ENCODE assay signal across 8 mouse cellular contexts in the genomic region with DNA sequence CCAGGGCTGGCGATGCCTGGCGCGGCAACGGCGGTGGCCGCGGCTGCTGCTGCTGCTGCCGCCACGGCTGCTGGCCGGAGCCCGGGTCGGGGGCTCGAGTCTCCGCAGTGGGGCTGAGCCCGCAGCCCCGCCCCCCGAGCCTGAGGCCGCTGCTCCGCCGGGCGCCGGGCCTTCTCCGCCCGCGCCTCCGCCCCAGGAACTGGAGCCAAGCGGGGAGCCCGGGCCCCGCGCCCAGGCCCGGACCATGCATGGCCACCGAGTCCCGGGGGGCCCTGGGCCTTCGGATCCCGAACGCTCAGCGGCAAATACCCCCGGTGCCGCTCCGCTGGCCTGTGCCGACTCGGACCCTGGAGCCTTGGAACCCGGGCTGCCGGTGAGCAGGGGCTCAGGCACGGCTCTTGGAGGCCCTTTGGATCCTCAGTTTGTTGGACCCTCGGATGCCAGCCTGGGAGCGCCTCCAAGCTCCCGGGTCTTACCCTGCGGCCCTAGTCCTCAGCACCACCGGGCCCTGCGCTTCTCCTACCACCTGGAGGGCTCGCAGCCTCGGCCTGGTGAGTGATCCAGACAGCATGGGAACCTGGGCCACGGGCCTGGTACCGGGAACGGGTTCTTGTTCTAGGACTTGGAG. TPM values are rescaled to one million over a fixed set of nuclear protein-coding genes. Genes with fewer than 3 reads are reported as not detected.
DNase-seq lines count a peak whose midpoint lies in the region; ATAC-seq and TF ChIP-seq lines count a peak whose summit lies in the region.

No protein-coding gene starts in this region.

- ATAC-seq in frontal cortex, adult (ENCODE audit: low TSS enrichment) = peak; percentile 38; the same call in 1 of the 2 replicates
- peak; percentile 49; the same call in 1 of the 2 replicates for ATAC-seq in liver, postnatal 0 days
- ATAC-seq in stomach, embryonic 14.5 days (ENCODE audit: insufficient number of reproducible peaks, insufficient read depth, low FRiP score, low read depth) = peak; percentile 67

- TF ChIP-seq CTCF in cortical plate, adult 2 months (IDR thresholded peaks at IDR 0.05; ENCODE audit: extremely low read depth, insufficient read depth, low read length) = no peak
- no peak for TF ChIP-seq CTCF in liver, postnatal 0 days (IDR thresholded peaks at IDR 0.05; ENCODE audit: low read depth)

- peak overlapping the region; percentile 72 for H3K4me2 ChIP-seq in liver, postnatal 0 days (ENCODE audit: low read depth, low read length)
- peak overlapping the region; percentile 53 for H3K4me2 ChIP-seq in stomach, embryonic 14.5 days (replicated peaks; ENCODE audit: low read depth, low read length)

- TF ChIP-seq EP300 in liver, postnatal 0 days (IDR thresholded peaks at IDR 0.05; ENCODE audit: low read depth) = no peak

- no peaks in the 10 kb centered on the region for H3K4me1 ChIP-seq in cortical plate, adult 2 months (ENCODE audit: control insufficient read depth, insufficient read depth, low read length)
- no peaks in the 10 kb centered on the region for H3K4me1 ChIP-seq in liver, postnatal 0 days (ENCODE audit: insufficient read depth)
- 0 out of 2 replicates have a peak, but pooled peaks cover 8% of the 10 kb centered on the region for H3K4me1 ChIP-seq in stomach, embryonic 14.5 days (ENCODE audit: control insufficient read depth, insufficient read depth, low read length)

- peak overlapping the region; percentile 89 for H3K27ac ChIP-seq in cortical plate, adult 2 months (ENCODE audit: insufficient read depth, low read length)
- H3K27ac ChIP-seq in liver, postnatal 0 days (ENCODE audit: low read depth) = peak overlapping the region; percentile 39; the same call in 1 of the 2 replicates
- H3K27ac ChIP-seq in stomach, embryonic 14.5 days (ENCODE audit: low read length) = peak overlapping the region; percentile 87

- 28% methylated on average over 17 of the region's 56 CpGs for WGBS in liver, postnatal 0 days (ENCODE audit: insufficient replicate concordance)
- WGBS in stomach, embryonic 14.5 days = 30% methylated on average over 37 of the region's 56 CpGs

- peak overlapping the region; percentile 61 for H3K9ac ChIP-seq in liver, postnatal 0 days (replicated peaks)
- H3K9ac ChIP-seq in stomach, embryonic 14.5 days (replicated peaks; ENCODE audit: low read depth, low read length) = peak overlapping the region; percentile 63

- peak overlapping the region; percentile 51 for H3K4me3 ChIP-seq in cortical plate, adult 2 months (ENCODE audit: insufficient read depth, low read length)
- peak overlapping the region; percentile 60 for H3K4me3 ChIP-seq in liver, postnatal 0 days (ENCODE audit: low read depth, low read length)
- peak overlapping the region; percentile 58 for H3K4me3 ChIP-seq in stomach, embryonic 14.5 days (ENCODE audit: low read depth, low read length)

- H3K9me3 ChIP-seq in liver, postnatal 0 days (ENCODE audit: low read length) = no peaks in the 10 kb centered on the region
- H3K9me3 ChIP-seq in stomach, embryonic 14.5 days (ENCODE audit: control insufficient read depth, low read depth, low read length) = no peaks in the 10 kb centered on the region

- no peak for DNase-seq in frontal cortex, postnatal 14 days (ENCODE audit: low spot score in 2 of 2)
- DNase-seq in MN1 (ENCODE audit: low spot score) = peak; percentile 24
- peak; percentile 34 to 42 for DNase-seq in heart, adult 18-20 months
- peak; percentile 12 for DNase-seq in kidney, adult 11 months
- DNase-seq in liver, postnatal 0 days = peak; percentile 18

- peaks cover 3% of the 10 kb centered on the region; the same call in 1 of the 2 replicates for H3K27me3 ChIP-seq in liver, postnatal 0 days (ENCODE audit: insufficient read depth, low read length)
- no peaks in the 10 kb centered on the region for H3K27me3 ChIP-seq in stomach, embryonic 14.5 days (ENCODE audit: control insufficient read depth, insufficient read depth, low read length)

- no peak for TF ChIP-seq POLR2A in cortical plate, adult 2 months (IDR thresholded peaks at IDR 0.05; ENCODE audit: extremely low read depth, insufficient read depth, low read length)

- no peaks in the 10 kb centered on the region for H3K36me3 ChIP-seq in liver, postnatal 0 days (replicated peaks; ENCODE audit: insufficient read depth, low read length)
- H3K36me3 ChIP-seq in stomach, embryonic 14.5 days (ENCODE audit: control insufficient read depth, insufficient read depth, low read length) = no peaks in the 10 kb centered on the region

RNA-seq across cellular contexts. Expression of a gene that starts 1.6 kb away (rescaled TPM):
- 14.0 and 15.8 TPM in 2 replicates for polyA plus RNA-seq in cortical plate, adult 2 months (2012; rRNA removed)
- total RNA-seq in heart, adult 18-20 months (2021) = 1 to 10 TPM; 6.2 to 7.4 TPM
- 0.86 and 1.1 TPM in 2 replicates for polyA plus RNA-seq in liver, postnatal 0 days (2015; fragmentation: Nextera tagmentation; extraction: Ambion mirVana)
- polyA plus RNA-seq in stomach, embryonic 14.5 days (2014; fragmentation: Nextera tagmentation; extraction: Ambion mirVana) = 11.5 and 13.1 TPM in 2 replicates

RNA-seq across cellular contexts. Expression of a gene that starts 30.4 kb away (rescaled TPM):
- polyA plus RNA-seq in cortical plate, adult 2 months (2012; rRNA removed) = 78.9 and 79.7 TPM in 2 replicates
- total RNA-seq in heart, adult 18-20 months (2021) = 10 to 100 TPM; 32.9 TPM
- 5.4 and 7.0 TPM in 2 replicates for polyA plus RNA-seq in liver, postnatal 0 days (2015; fragmentation: Nextera tagmentation; extraction: Ambion mirVana)
- polyA plus RNA-seq in stomach, embryonic 14.5 days (2014; fragmentation: Nextera tagmentation; extraction: Ambion mirVana) = 28.1 and 29.4 TPM in 2 replicates

RNA-seq across cellular contexts. Expression of a gene that starts 48.8 kb away (rescaled TPM):
- polyA plus RNA-seq in cortical plate, adult 2 months (2012; rRNA removed) = 60.0 and 65.9 TPM in 2 replicates
- 10 to 100 TPM; 13.7 to 16.4 TPM for total RNA-seq in heart, adult 18-20 months (2021)
- polyA plus RNA-seq in liver, postnatal 0 days (2015; fragmentation: Nextera tagmentation; extraction: Ambion mirVana) = 9.4 and 9.9 TPM in 2 replicates
- 34.2 and 37.1 TPM in 2 replicates for polyA plus RNA-seq in stomach, embryonic 14.5 days (2014; fragmentation: Nextera tagmentation; extraction: Ambion mirVana)

Comparison
In these comparisons a context has a peak if more than half of its experiments do, and no peak if none do; other contexts are left out.
1. DNase-seq: peak in MN1 (single experiment), heart, adult 18-20 months (2 of 2), kidney, adult 11 months (single experiment) and liver, postnatal 0 days (single experiment); none in frontal cortex, postnatal 14 days (0 of 2).
2. H3K27ac ChIP-seq: peak in every context shown above with its lines; median percentile 89 in cortical plate, adult 2 months; 87 in stomach, embryonic 14.5 days; 39 in liver, postnatal 0 days.
3. Peak in every context shown above with its lines, with median percentiles within 50 percentile points of each other: ATAC-seq and H3K4me3 ChIP-seq.